Mouse (Mus musculus): ENCODE measurements around the gene Nrip3. TPM values are rescaled to one million over a fixed set of nuclear protein-coding genes. Genes with fewer than 3 reads are reported as not detected.

Nrip3 gene
- not detected for polyA plus RNA-seq (2015; fragmentation: Illumina TruSeq; extraction: RNeasy Lipid Tissue Mini Kit (QIAGEN cat#74804); ENCODE audit: insufficient read depth, low read depth, low replicate concordance)

GRCm38 (mm10) chr7:109781470-109782203, at the start of gene Nrip3:
Gene Nrip3, minus strand, starts transcription at chr7:109782025.

GRCm38 (mm10) chr7:109752008-109752925, 29.6 kb downstream of the Nrip3 start, which contains the start of gene Tmem9b:
Gene Tmem9b, minus strand, starts transcription at chr7:109752875.

GRCm38 (mm10) chr7:109731626-109732025, 50.2 kb downstream of the Nrip3 start, which contains the start of gene Ascl3:
Gene Ascl3, minus strand, starts transcription at chr7:109731726.

GRCm38 (mm10) chr7:109723697-109724096, 58.1 kb downstream of the Nrip3 start, which contains the start of gene BC051019:
Gene BC051019, minus strand, starts transcription at chr7:109723850.

Other genes starting within 250 kb of the Nrip3 start
- gene St5, start 78.4 kb downstream of the Nrip3 start, polyA plus RNA-seq (2015; fragmentation: Illumina TruSeq; extraction: RNeasy Lipid Tissue Mini Kit (QIAGEN cat#74804); ENCODE audit: insufficient read depth, low read depth, low replicate concordance), result 25.0 TPM
- 4.5 TPM for gene Akip1, start 78.3 kb downstream of the Nrip3 start, polyA plus RNA-seq (2015; fragmentation: Illumina TruSeq; extraction: RNeasy Lipid Tissue Mini Kit (QIAGEN cat#74804); ENCODE audit: insufficient read depth, low read depth, low replicate concordance)
- not detected for gene BC051019, start 58.2 kb downstream of the Nrip3 start, polyA plus RNA-seq (2015; fragmentation: Illumina TruSeq; extraction: RNeasy Lipid Tissue Mini Kit (QIAGEN cat#74804); ENCODE audit: insufficient read depth, low read depth, low replicate concordance)
- not detected for gene Ascl3, start 50.3 kb downstream of the Nrip3 start, polyA plus RNA-seq (2015; fragmentation: Illumina TruSeq; extraction: RNeasy Lipid Tissue Mini Kit (QIAGEN cat#74804); ENCODE audit: insufficient read depth, low read depth, low replicate concordance)
- gene Tmem9b, start 29.1 kb downstream of the Nrip3 start, polyA plus RNA-seq (2015; fragmentation: Illumina TruSeq; extraction: RNeasy Lipid Tissue Mini Kit (QIAGEN cat#74804); ENCODE audit: insufficient read depth, low read depth, low replicate concordance), result 11.0 TPM
- gene Scube2, start 83.7 kb upstream of the Nrip3 start, polyA plus RNA-seq (2015; fragmentation: Illumina TruSeq; extraction: RNeasy Lipid Tissue Mini Kit (QIAGEN cat#74804); ENCODE audit: insufficient read depth, low read depth, low replicate concordance), result not detected
- 23.0 TPM for gene Dennd5a, start 178.4 kb upstream of the Nrip3 start, polyA plus RNA-seq (2015; fragmentation: Illumina TruSeq; extraction: RNeasy Lipid Tissue Mini Kit (QIAGEN cat#74804); ENCODE audit: insufficient read depth, low read depth, low replicate concordance)
- gene Tmem41b, start 204.9 kb upstream of the Nrip3 start, polyA plus RNA-seq (2015; fragmentation: Illumina TruSeq; extraction: RNeasy Lipid Tissue Mini Kit (QIAGEN cat#74804); ENCODE audit: insufficient read depth, low read depth, low replicate concordance), result 9.2 TPM
- gene Ipo7, start 236.2 kb upstream of the Nrip3 start, polyA plus RNA-seq (2015; fragmentation: Illumina TruSeq; extraction: RNeasy Lipid Tissue Mini Kit (QIAGEN cat#74804); ENCODE audit: insufficient read depth, low read depth, low replicate concordance), result 16.7 TPM